Mouse (Mus musculus): Measurements from ENCODE around the gene Usp13. TPM values are rescaled to one million over a fixed set of nuclear protein-coding genes. Genes with fewer than 3 reads are reported as not detected.

Gene Usp13
- polyA plus RNA-seq, 1 experiment = 0.11 TPM

- no peak overlapping the region for H3K4me3 ChIP-seq (ENCODE audit: control insufficient read depth, low read depth, low read length)
- no peaks in the 10 kb centered on the region for H3K27me3 ChIP-seq (ENCODE audit: control insufficient read depth, insufficient read depth, low read length)
- 0 out of 2 replicates have a peak, but pooled peaks cover 2% of the 10 kb centered on the region for H3K4me1 ChIP-seq (ENCODE audit: control insufficient read depth, insufficient read depth, low read length)
- no peaks in the 10 kb centered on the region for H3K36me3 ChIP-seq (ENCODE audit: control insufficient read depth, insufficient read depth, low read length)
- TF ChIP-seq POLR2A (IDR thresholded peaks at IDR 0.05; ENCODE audit: control insufficient read depth, low read depth, low read length) (no peak), CTCF (IDR thresholded peaks at IDR 0.05; ENCODE audit: control insufficient read depth, insufficient read depth, insufficient replicate concordance, low read depth, low read length) (no peak)
- no peak overlapping the region for H3K27ac ChIP-seq (ENCODE audit: control insufficient read depth, insufficient read depth, low read depth, low read length)
Observed at GRCm38 (mm10) chr3:32826701-32827100, 9.4 kb downstream of the Usp13 start.

- no peaks in the 10 kb centered on the region for H3K27me3 ChIP-seq (ENCODE audit: control insufficient read depth, insufficient read depth, low read length)
- H3K27ac ChIP-seq (ENCODE audit: control insufficient read depth, insufficient read depth, low read depth, low read length) = no peak overlapping the region
- H3K36me3 ChIP-seq (ENCODE audit: control insufficient read depth, insufficient read depth, low read length) = no peaks in the 10 kb centered on the region
- H3K4me1 ChIP-seq (ENCODE audit: control insufficient read depth, insufficient read depth, low read length) = no peaks in the 10 kb centered on the region
- TF ChIP-seq CTCF (IDR thresholded peaks at IDR 0.05; ENCODE audit: control insufficient read depth, insufficient read depth, insufficient replicate concordance, low read depth, low read length) (no peak), POLR2A (IDR thresholded peaks at IDR 0.05; ENCODE audit: control insufficient read depth, low read depth, low read length) (no peak)
- no peak overlapping the region for H3K4me3 ChIP-seq (ENCODE audit: control insufficient read depth, low read depth, low read length)
Observed at GRCm38 (mm10) chr3:32833871-32834270, 16.5 kb downstream of the Usp13 start.

- no peak overlapping the region for H3K4me3 ChIP-seq (ENCODE audit: control insufficient read depth, low read depth, low read length)
- no peaks in the 10 kb centered on the region for H3K4me1 ChIP-seq (ENCODE audit: control insufficient read depth, insufficient read depth, low read length)
- H3K27ac ChIP-seq (ENCODE audit: control insufficient read depth, insufficient read depth, low read depth, low read length) = no peak overlapping the region
- no peaks in the 10 kb centered on the region for H3K27me3 ChIP-seq (ENCODE audit: control insufficient read depth, insufficient read depth, low read length)
- no peaks in the 10 kb centered on the region for H3K36me3 ChIP-seq (ENCODE audit: control insufficient read depth, insufficient read depth, low read length)
- no peak for TF ChIP-seq POLR2A (IDR thresholded peaks at IDR 0.05; ENCODE audit: control insufficient read depth, low read depth, low read length)
- no peak for TF ChIP-seq CTCF (IDR thresholded peaks at IDR 0.05; ENCODE audit: control insufficient read depth, insufficient read depth, insufficient replicate concordance, low read depth, low read length)
Observed at GRCm38 (mm10) chr3:32837847-32838246, 20.5 kb downstream of the Usp13 start.

GRCm38 (mm10) chr3:32856362-32857107 is 39.2 kb downstream of the Usp13 start:
- no peaks in the 10 kb centered on the region for H3K27me3 ChIP-seq (ENCODE audit: control insufficient read depth, insufficient read depth, low read length)
- H3K27ac ChIP-seq (ENCODE audit: control insufficient read depth, insufficient read depth, low read depth, low read length) = no peak overlapping the region
- no peak for TF ChIP-seq CTCF (IDR thresholded peaks at IDR 0.05; ENCODE audit: control insufficient read depth, insufficient read depth, insufficient replicate concordance, low read depth, low read length)
- TF ChIP-seq POLR2A (IDR thresholded peaks at IDR 0.05; ENCODE audit: control insufficient read depth, low read depth, low read length) = no peak
- no peaks in the 10 kb centered on the region for H3K4me1 ChIP-seq (ENCODE audit: control insufficient read depth, insufficient read depth, low read length)
- H3K36me3 ChIP-seq (ENCODE audit: control insufficient read depth, insufficient read depth, low read length) = no peaks in the 10 kb centered on the region
- no peak overlapping the region for H3K4me3 ChIP-seq (ENCODE audit: control insufficient read depth, low read depth, low read length)

GRCm38 (mm10) chr3:32871081-32871480 is 53.7 kb downstream of the Usp13 start:
- H3K27me3 ChIP-seq (ENCODE audit: control insufficient read depth, insufficient read depth, low read length) = no peaks in the 10 kb centered on the region
- no peaks in the 10 kb centered on the region for H3K36me3 ChIP-seq (ENCODE audit: control insufficient read depth, insufficient read depth, low read length)
- no peaks in the 10 kb centered on the region for H3K4me1 ChIP-seq (ENCODE audit: control insufficient read depth, insufficient read depth, low read length)
- TF ChIP-seq POLR2A (IDR thresholded peaks at IDR 0.05; ENCODE audit: control insufficient read depth, low read depth, low read length) (no peak), CTCF (IDR thresholded peaks at IDR 0.05; ENCODE audit: control insufficient read depth, insufficient read depth, insufficient replicate concordance, low read depth, low read length) (no peak)
- H3K27ac ChIP-seq (ENCODE audit: control insufficient read depth, insufficient read depth, low read depth, low read length) = no peak overlapping the region
- H3K4me3 ChIP-seq (ENCODE audit: control insufficient read depth, low read depth, low read length) = no peak overlapping the region

- no peak for TF ChIP-seq CTCF (IDR thresholded peaks at IDR 0.05; ENCODE audit: control insufficient read depth, insufficient read depth, insufficient replicate concordance, low read depth, low read length)
- TF ChIP-seq POLR2A (IDR thresholded peaks at IDR 0.05; ENCODE audit: control insufficient read depth, low read depth, low read length) = no peak
- Histone ChIP-seq H3K36me3 (ENCODE audit: control insufficient read depth, insufficient read depth, low read length) (no peaks in the 10 kb centered on the region), H3K27ac (ENCODE audit: control insufficient read depth, insufficient read depth, low read depth, low read length) (no peak overlapping the region), H3K27me3 (ENCODE audit: control insufficient read depth, insufficient read depth, low read length) (no peaks in the 10 kb centered on the region), H3K4me1 (ENCODE audit: control insufficient read depth, insufficient read depth, low read length) (no peaks in the 10 kb centered on the region), H3K4me3 (ENCODE audit: control insufficient read depth, low read depth, low read length) (no peak overlapping the region)
Observed at GRCm38 (mm10) chr3:32886386-32886785, 69.0 kb downstream of the Usp13 start.

GRCm38 (mm10) chr3:32888886-32889285 is 71.5 kb downstream of the Usp13 start:
- TF ChIP-seq CTCF (IDR thresholded peaks at IDR 0.05; ENCODE audit: control insufficient read depth, insufficient read depth, insufficient replicate concordance, low read depth, low read length) = no peak
- TF ChIP-seq POLR2A (IDR thresholded peaks at IDR 0.05; ENCODE audit: control insufficient read depth, low read depth, low read length) = no peak
- Histone ChIP-seq H3K36me3 (ENCODE audit: control insufficient read depth, insufficient read depth, low read length) (no peaks in the 10 kb centered on the region), H3K27ac (ENCODE audit: control insufficient read depth, insufficient read depth, low read depth, low read length) (no peak overlapping the region), H3K27me3 (ENCODE audit: control insufficient read depth, insufficient read depth, low read length) (no peaks in the 10 kb centered on the region), H3K4me1 (ENCODE audit: control insufficient read depth, insufficient read depth, low read length) (no peaks in the 10 kb centered on the region), H3K4me3 (ENCODE audit: control insufficient read depth, low read depth, low read length) (no peak overlapping the region)

Measured in testis, adult 2 months (tissue).